Mouse (Mus musculus): Measurements from ENCODE around the gene Sec13.

GRCm38 (mm10) chr6:113712718-113713117 lies 27.8 kb downstream of the Sec13 start:
- TF ChIP-seq CTCF (IDR thresholded peaks at IDR 0.05; ENCODE audit: insufficient read depth, low read depth, low read length) (no peak), POLR2A (IDR thresholded peaks at IDR 0.05; ENCODE audit: insufficient read depth, low read depth, low read length) (no peak)

All from olfactory bulb, adult 2 months (tissue).